Mouse (Mus musculus): ENCODE measurements at regions not wholly inside any gene's neighbourhood (a gene's known extent, or its start where the extent isn't known, plus 50 kb on each side); places are given as distances from the start of the nearest gene placed in this dataset.

- TF ChIP-seq CTCF (IDR thresholded peaks at IDR 0.05; ENCODE audit: extremely low read depth, insufficient read depth, low read length): no peak
- no peak for TF ChIP-seq POLR2A (IDR thresholded peaks at IDR 0.05; ENCODE audit: extremely low read depth, insufficient read depth, low read length)
These were observed 474.5 kb upstream of the Cdh4 start for GRCm38 (mm10) chr2:178967584-178968365.
